Mouse (Mus musculus): ENCODE data around the gene Slc39a11. TPM values are rescaled to one million over a fixed set of nuclear protein-coding genes. Genes with fewer than 3 reads are reported as not detected.
A peak's percentile ranks its signal among the peaks of the same experiment; 100 is the strongest.

The Slc39a11 gene
- polyA plus RNA-seq, 1 experiment, result 16.9 TPM

- Histone ChIP-seq H3K4me1 (ENCODE audit: control insufficient read depth, insufficient read depth, low read length) (no peaks in the 10 kb centered on the region), H3K4me3 (replicated peaks; ENCODE audit: extremely low read depth, low read depth, low read length) (no peak overlapping the region)
- 80% methylated on average over 5 of the region's 6 CpGs for WGBS
- TF ChIP-seq CTCF (IDR thresholded peaks at IDR 0.05; ENCODE audit: insufficient read depth, low read length) (no peak), POLR2A (IDR thresholded peaks at IDR 0.05; ENCODE audit: borderline replicate concordance, extremely low read depth, low read depth, low read length) (no peak)
- DNase-seq, result no peak
Measured at GRCm38 (mm10) chr11:113450028-113450427, 199.9 kb downstream of the Slc39a11 start.

- Histone ChIP-seq H3K4me3 (replicated peaks; ENCODE audit: extremely low read depth, low read depth, low read length) (no peak overlapping the region), H3K4me1 (ENCODE audit: control insufficient read depth, insufficient read depth, low read length) (no peaks in the 10 kb centered on the region)
- no peak for DNase-seq
- WGBS, result 94% methylated on average over 11 of the region's 11 CpGs
- TF ChIP-seq POLR2A (IDR thresholded peaks at IDR 0.05; ENCODE audit: borderline replicate concordance, extremely low read depth, low read depth, low read length), result no peak
- TF ChIP-seq CTCF (IDR thresholded peaks at IDR 0.05; ENCODE audit: insufficient read depth, low read length), result no peak
Measured at GRCm38 (mm10) chr11:113442036-113442435, 207.8 kb downstream of the Slc39a11 start.

DNA sequence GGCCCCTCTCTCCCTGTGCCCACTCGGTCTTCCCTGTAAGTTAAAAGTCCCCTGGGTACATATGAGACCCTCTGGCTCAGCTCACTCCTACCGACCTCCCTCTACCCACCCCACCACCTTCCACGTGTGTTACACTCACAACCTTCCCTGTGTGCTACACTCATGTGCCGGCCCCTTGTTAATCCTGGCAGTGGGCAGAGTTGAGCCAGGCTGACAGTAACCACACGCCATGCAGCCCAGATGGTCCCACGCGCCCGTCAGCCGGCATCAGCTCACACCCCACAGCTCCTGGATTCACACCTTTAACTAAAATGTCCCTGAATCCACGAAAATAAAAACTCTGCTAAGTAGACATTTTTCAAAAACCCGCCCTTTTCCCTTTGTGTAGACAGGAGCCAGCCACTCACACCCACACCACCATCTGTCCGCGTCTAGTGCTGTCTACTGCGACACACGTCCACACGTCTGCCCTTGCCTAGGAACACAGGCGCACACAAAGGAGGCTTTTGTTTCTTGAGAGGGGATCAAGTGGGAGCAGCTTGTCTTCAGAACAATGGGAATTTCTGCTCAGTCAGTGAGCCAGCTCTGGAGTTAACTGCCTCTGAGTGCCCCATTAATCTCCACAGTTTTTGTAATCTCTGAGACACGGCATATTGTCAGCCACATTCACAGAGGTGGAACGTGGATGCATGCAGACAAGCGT lies 210.4 kb downstream of the Slc39a11 start:
- DNase-seq, result no peak
- 54% methylated on average over 20 of the region's 20 CpGs for WGBS
- Histone ChIP-seq H3K4me1 (ENCODE audit: control insufficient read depth, insufficient read depth, low read length) (no peaks in the 10 kb centered on the region), H3K4me3 (replicated peaks; ENCODE audit: extremely low read depth, low read depth, low read length) (no peak overlapping the region)
- no peak for TF ChIP-seq POLR2A (IDR thresholded peaks at IDR 0.05; ENCODE audit: borderline replicate concordance, extremely low read depth, low read depth, low read length)
- no peak for TF ChIP-seq CTCF (IDR thresholded peaks at IDR 0.05; ENCODE audit: insufficient read depth, low read length)

GRCm38 (mm10) chr11:113438915-113439314 lies 211.0 kb downstream of the Slc39a11 start:
- Histone ChIP-seq H3K4me1 (ENCODE audit: control insufficient read depth, insufficient read depth, low read length) (no peaks in the 10 kb centered on the region), H3K4me3 (replicated peaks; ENCODE audit: extremely low read depth, low read depth, low read length) (no peak overlapping the region)
- TF ChIP-seq POLR2A (IDR thresholded peaks at IDR 0.05; ENCODE audit: borderline replicate concordance, extremely low read depth, low read depth, low read length) (no peak), CTCF (IDR thresholded peaks at IDR 0.05; ENCODE audit: insufficient read depth, low read length) (no peak)
- no peak for DNase-seq
- WGBS, result 79% methylated on average over 5 of the region's 5 CpGs

- no peak overlapping the region for H3K4me3 ChIP-seq (replicated peaks; ENCODE audit: extremely low read depth, low read depth, low read length)
- TF ChIP-seq CTCF (IDR thresholded peaks at IDR 0.05; ENCODE audit: insufficient read depth, low read length), result no peak
- TF ChIP-seq POLR2A (IDR thresholded peaks at IDR 0.05; ENCODE audit: borderline replicate concordance, extremely low read depth, low read depth, low read length), result no peak
- no peak for DNase-seq
- H3K4me1 ChIP-seq (ENCODE audit: control insufficient read depth, insufficient read depth, low read length), result no peaks in the 10 kb centered on the region
- WGBS, result 75% methylated on average over 9 of the region's 9 CpGs
Measured at GRCm38 (mm10) chr11:113437357-113437756, 212.5 kb downstream of the Slc39a11 start.

GRCm38 (mm10) chr11:113436299-113436698 lies 213.6 kb downstream of the Slc39a11 start:
- 51% methylated on average over 6 of the region's 6 CpGs for WGBS
- Histone ChIP-seq H3K4me3 (replicated peaks; ENCODE audit: extremely low read depth, low read depth, low read length) (no peak overlapping the region), H3K4me1 (ENCODE audit: control insufficient read depth, insufficient read depth, low read length) (no peaks in the 10 kb centered on the region)
- DNase-seq, result no peak
- no peak for TF ChIP-seq CTCF (IDR thresholded peaks at IDR 0.05; ENCODE audit: insufficient read depth, low read length)

GRCm38 (mm10) chr11:113435696-113436095 lies 214.2 kb downstream of the Slc39a11 start:
- 55% methylated on average over 5 of the region's 5 CpGs for WGBS
- no peak for TF ChIP-seq CTCF (IDR thresholded peaks at IDR 0.05; ENCODE audit: insufficient read depth, low read length)
- no peak for DNase-seq

DNA sequence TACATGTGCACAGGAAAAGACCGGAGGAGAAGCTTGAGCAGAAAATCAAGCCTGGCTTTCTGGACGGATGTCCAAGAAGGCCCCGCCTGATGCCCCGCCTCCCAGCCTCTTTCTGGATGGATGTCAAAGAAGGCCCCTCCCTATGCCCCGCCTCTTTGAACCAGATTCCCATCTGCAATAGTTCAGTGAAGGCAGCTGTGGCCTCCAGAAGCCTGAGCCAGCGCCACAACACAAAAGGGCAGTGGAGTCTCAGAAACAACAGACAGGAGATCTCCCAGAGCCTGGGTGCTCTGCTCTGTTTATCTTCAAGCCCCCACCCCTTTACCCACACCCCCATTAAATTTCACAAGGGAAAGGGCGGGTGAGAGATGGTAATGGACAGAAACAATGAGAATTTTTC lies 218.7 kb downstream of the Slc39a11 start:
- peak; percentile 22; the same call in 1 of the 2 replicates for TF ChIP-seq POLR2A (IDR thresholded peaks at IDR 0.05; ENCODE audit: borderline replicate concordance, extremely low read depth, low read depth, low read length)
- no peak for TF ChIP-seq CTCF (IDR thresholded peaks at IDR 0.05; ENCODE audit: insufficient read depth, low read length)
- whole genome bisulfite sequencing, result 74% methylated on average over 7 of the region's 7 CpGs
- no peak for DNase-seq

More at GRCm38 (mm10) chr11:113435696-113436095, 214.2 kb downstream of the Slc39a11 start:
- Histone ChIP-seq H3K4me1 (ENCODE audit: control insufficient read depth, insufficient read depth, low read length) (no peaks in the 10 kb centered on the region), H3K4me3 (replicated peaks; ENCODE audit: extremely low read depth, low read depth, low read length) (no peak overlapping the region)

DNA sequence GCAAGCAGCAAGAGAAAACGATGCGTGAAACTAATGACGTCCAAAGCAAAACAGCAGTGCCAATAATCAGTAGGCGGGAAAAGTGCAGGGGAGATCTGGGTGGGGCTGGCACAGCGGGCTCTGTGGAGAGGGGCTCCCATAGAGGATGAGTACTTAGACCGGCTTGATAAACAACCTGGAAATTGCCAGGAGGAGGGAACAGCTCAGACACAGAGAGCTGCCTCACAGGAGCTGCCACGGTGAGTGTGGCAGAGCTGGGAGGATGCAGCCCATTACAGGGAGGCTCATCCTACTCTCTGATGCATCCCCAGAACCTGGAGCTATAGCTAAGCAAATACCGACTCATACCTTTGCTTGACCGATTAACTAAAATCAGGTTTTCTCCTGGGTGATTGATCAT lies 224.0 kb downstream of the Slc39a11 start:
- no peak for TF ChIP-seq POLR2A (IDR thresholded peaks at IDR 0.05; ENCODE audit: borderline replicate concordance, extremely low read depth, low read depth, low read length)
- no peak for TF ChIP-seq CTCF (IDR thresholded peaks at IDR 0.05; ENCODE audit: insufficient read depth, low read length)
- H3K4me1 ChIP-seq (ENCODE audit: control insufficient read depth, insufficient read depth, low read length), result no peaks in the 10 kb centered on the region
- DNase-seq, result no peak
- no peak overlapping the region for H3K4me3 ChIP-seq (replicated peaks; ENCODE audit: extremely low read depth, low read depth, low read length)
- 67% methylated on average over 9 of the region's 9 CpGs for WGBS

More for the DNA sequence above, 218.7 kb downstream of the Slc39a11 start:
- no peak overlapping the region for H3K4me3 ChIP-seq (replicated peaks; ENCODE audit: extremely low read depth, low read depth, low read length)
- H3K4me1 ChIP-seq (ENCODE audit: control insufficient read depth, insufficient read depth, low read length), result no peaks in the 10 kb centered on the region

- no peak for DNase-seq
- H3K4me3 ChIP-seq (replicated peaks; ENCODE audit: extremely low read depth, low read depth, low read length), result no peak overlapping the region
- H3K4me1 ChIP-seq (ENCODE audit: control insufficient read depth, insufficient read depth, low read length), result no peaks in the 10 kb centered on the region
- 62% methylated on average over 3 of the region's 3 CpGs for WGBS
- no peak for TF ChIP-seq POLR2A (IDR thresholded peaks at IDR 0.05; ENCODE audit: borderline replicate concordance, extremely low read depth, low read depth, low read length)
Measured at GRCm38 (mm10) chr11:113425454-113425853, 224.4 kb downstream of the Slc39a11 start.
